Mouse (Mus musculus) urinary bladder, postnatal 14 days (tissue): ENCODE results near the gene Afg1l.

Experiments used
- DNase-seq: peaks from one replicate; pipeline ENCODE4 v3.0.0; 2021; ENCODE audit warnings: low spot score

The Afg1l gene

GRCm38 (mm10) chr10:42269281-42270025 lies 208.9 kb downstream of the Afg1l start:
- no peak for DNase-seq

GRCm38 (mm10) chr10:42267811-42268545 lies 210.4 kb downstream of the Afg1l start:
- no peak for DNase-seq

DNA sequence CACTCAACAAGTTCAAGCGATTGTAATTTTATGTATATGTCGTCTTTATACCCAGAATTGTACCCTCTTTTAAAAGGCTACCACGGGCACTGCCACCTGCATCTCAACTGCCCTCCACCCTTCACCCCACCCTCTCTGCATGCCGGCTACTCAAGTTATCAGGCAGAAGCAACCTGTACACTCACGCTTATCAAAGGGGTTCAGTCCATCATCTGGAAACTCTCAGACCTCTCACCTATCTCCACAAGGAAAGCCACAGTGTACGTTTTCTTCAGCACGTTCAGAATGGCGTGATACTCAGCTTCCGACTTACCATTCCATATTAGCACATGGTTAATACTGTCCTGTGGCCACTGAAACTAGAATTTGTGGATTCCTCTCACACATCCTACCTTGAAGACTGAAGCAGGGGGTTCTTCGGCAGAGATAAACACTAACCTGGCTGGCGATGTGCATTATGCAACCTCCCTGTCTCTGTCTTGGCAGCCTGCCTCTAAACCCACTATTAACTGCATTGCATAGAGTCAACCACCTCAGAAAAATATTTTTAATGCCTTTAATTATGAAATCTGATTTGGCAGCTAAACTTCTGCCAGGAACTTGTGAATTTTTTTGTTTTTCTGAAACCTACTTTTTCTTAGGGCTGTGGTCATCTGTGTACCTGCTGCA lies 213.2 kb downstream of the Afg1l start:
- DNase-seq, result no peak

DNA sequence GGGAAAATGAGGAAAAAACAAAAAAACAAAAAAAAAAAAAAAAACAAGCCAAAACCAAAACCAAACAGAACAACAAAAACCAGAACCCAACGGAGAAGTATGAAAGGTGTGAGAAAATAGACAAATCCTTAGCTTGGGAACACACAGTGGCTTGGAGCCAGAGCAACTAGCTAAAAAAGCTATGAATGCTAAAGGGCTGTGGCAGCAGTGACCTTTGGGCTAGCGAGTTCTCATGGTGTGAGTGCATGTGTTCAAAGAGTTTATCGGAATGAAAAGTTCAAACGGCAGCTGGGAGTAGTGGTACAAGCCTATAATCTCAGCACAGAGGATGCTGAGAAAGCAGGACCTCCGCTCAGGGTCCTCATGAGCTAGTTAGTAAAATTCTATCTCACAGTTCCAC lies 214.2 kb downstream of the Afg1l start:
- no peak for DNase-seq

- no peak for DNase-seq
Measured at GRCm38 (mm10) chr10:42263701-42264100, 214.7 kb downstream of the Afg1l start.
